Mouse (Mus musculus) G1E (cell line): ENCODE data around the gene Mapk3.

Source experiments
- CTCF ChIP-seq: IDR thresholded peaks from 2 replicates; pipeline ENCODE4 v1.5.1; 2012; ENCODE audit warnings: low read depth, low read length, inconsistent platforms, mixed read lengths
- GATA1 ChIP-seq: IDR thresholded peaks from 2 replicates; pipeline ENCODE4 v1.6.1; 2012; ENCODE audit warnings: borderline replicate concordance, low read length, inconsistent platforms, mixed read lengths

GRCm38 (mm10) chr7:126782693-126783092, 23.3 kb downstream of the Mapk3 start:
- no peak for TF ChIP-seq CTCF
- TF ChIP-seq GATA1, result no peak
